Mouse (Mus musculus) C2C12 (cell line): ENCODE results near the gene Med23.

Experiments used
- CEBPB ChIP-seq: IDR thresholded peaks from one replicate; pipeline ENCODE4 v1.6.1; 2011; ENCODE audit warnings: low read depth, mild to moderate bottlenecking, control low read depth, moderate library complexity
- CTCF ChIP-seq: IDR thresholded peaks from one replicate; pipeline ENCODE4 v1.5.1; 2011; ENCODE audit not compliant: control insufficient read depth, insufficient read depth, insufficient read length
- MAX ChIP-seq: IDR thresholded peaks from one replicate; pipeline ENCODE4 v1.6.1; 2011; ENCODE audit warnings: mild to moderate bottlenecking, control low read depth
- MYOD1 ChIP-seq: IDR thresholded peaks from one replicate; pipeline ENCODE4 v1.6.1; 2011; ENCODE audit warnings: low read depth; ENCODE audit not compliant: control insufficient read depth, insufficient read length

DNA sequence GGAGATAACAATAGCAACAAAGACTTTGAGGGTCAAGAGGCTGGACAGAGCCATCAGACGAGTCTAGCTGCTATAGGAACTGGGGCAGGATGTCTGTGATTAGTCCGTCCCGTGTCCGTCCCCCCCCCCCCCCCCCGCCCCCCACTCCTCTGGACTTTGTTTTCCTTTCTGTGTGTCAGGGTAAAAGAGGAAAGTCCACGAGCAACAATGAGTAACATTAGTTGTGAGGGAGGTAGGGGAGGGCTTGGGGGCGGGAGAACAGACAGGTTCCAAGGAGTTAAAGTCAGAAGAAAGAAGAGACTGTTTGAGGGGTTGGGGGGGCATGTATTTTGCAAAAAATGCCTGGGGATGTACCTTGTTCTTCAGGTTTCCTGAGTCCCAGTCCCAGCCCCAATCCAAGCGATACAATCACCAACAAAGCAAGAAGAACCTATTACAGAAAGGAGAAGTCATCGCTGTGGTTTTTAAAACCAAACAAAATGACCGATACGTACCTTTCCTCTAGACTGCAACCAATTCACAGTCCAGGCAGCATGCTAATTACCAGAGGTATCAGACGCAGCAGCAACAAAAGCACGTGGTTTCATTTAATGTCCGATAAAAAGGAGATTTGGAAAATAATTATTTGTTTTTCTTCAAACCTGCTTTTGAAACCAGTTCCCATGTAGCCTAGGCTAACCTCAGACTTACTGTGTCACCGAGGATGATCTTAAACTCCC lies 38.2 kb upstream of the Med23 start:
- TF ChIP-seq MAX (no peak), CEBPB (no peak), CTCF (no peak), MYOD1 (no peak)
